Mouse (Mus musculus) myocyte (in vitro differentiated cells): ENCODE measurements at regions not wholly inside any gene's neighbourhood (a gene's known extent, or its start where the extent isn't known, plus 50 kb on each side); places are given as distances from the start of the nearest gene placed in this dataset.

Source experiments
- MYOG ChIP-seq, 3 experiments: IDR thresholded peaks; one replicate each; pipeline ENCODE4 v1.6.1; 2011; ENCODE audit warnings: control low read depth in 2 of 3, low read depth in 2 of 3, mild to moderate bottlenecking in 2 of 3; ENCODE audit not compliant: insufficient read length in 2 of 3, control insufficient read depth in 1 of 3, insufficient read depth in 1 of 3
- POLR2A ChIP-seq: IDR thresholded peaks from one replicate; pipeline ENCODE4 v1.6.1; 2011; ENCODE audit warnings: low read depth, mild to moderate bottlenecking, control low read depth, moderate library complexity; ENCODE audit not compliant: insufficient read length

DNA sequence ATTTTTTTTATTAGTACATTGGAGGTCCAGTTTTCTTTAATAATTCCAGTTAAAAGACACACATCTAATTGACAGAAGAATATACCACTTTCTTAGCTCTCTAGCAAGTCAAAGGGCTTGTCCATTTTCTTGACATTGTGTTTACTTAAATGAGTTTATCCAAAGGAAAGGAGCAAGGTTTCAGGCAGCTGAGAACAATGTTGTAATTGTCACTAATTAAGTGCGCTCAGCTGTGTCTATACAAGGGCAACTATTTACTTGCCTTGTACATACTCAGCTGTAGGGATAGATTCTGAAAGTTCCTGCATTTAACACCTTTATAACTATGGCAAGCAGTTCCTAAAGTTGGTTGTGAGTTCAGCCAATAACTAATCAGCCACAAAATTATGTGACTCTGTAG is 198.0 kb upstream of the Gm49339 start:
- TF ChIP-seq MYOG (IDR thresholded peaks at IDR 0.05; ENCODE audit: control insufficient read depth in 1 of 3, insufficient read depth in 1 of 3, insufficient read length in 2 of 3, low read depth in 2 of 3) (no peak), POLR2A (no peak)
